Mouse (Mus musculus) cerebellum, adult 2 months (tissue): ENCODE data around the gene Styk1.

ENCODE experiments used
- CTCF ChIP-seq: fragments of 200-500 bp; IDR thresholded peaks from 2 replicates; pipeline ENCODE4 v1.5.1; 2011; ENCODE audit warnings: low read depth, mild to moderate bottlenecking, control low read depth, low read length, moderate library complexity, borderline replicate concordance; ENCODE audit not compliant: insufficient read depth
- POLR2A ChIP-seq: fragments of 200-500 bp; IDR thresholded peaks from 2 replicates; pipeline ENCODE4 v1.6.1; 2011; ENCODE audit warnings: low read length, control low read depth, borderline replicate concordance; ENCODE audit not compliant: insufficient read depth

DNA sequence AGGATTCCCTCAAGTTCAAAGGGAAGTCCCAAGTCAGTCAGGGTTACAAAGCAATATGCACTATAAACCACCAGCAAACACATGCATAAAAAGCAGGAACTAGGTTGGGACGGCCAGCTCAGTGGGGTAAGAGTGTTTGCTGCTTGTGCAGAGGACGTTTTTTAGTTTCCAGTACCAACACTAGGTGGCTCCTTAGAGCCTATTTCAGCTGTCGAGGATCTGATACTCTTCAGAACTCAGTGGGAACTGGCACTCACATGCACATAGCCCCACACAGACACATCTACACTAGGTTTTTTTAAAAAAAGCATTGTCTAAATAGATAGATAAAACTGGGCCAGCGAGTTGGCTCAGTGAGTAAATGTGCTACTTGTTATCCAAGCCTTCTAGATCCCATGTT lies 13.7 kb upstream of the Styk1 start:
- TF ChIP-seq CTCF (peak; percentile 59; the same call in 1 of the 2 replicates), POLR2A (no peak)
